Mouse (Mus musculus): ENCODE results near the gene Shisa6.

Shisa6 gene

GRCm38 (mm10) chr11:66525371-66526045, at the start of gene Shisa6:
TSS of gene Shisa6 (minus strand) at chr11:66525964.
- no peak for DNase-seq (ENCODE audit: extremely low read depth, low read depth)

GRCm38 (mm10) chr11:66573888-66574287, 48.1 kb upstream of the Shisa6 start:
- DNase-seq (ENCODE audit: extremely low read depth, low read depth), result no peak

- DNase-seq (ENCODE audit: extremely low read depth, low read depth), result no peak
Observed at GRCm38 (mm10) chr11:66569045-66569444, 43.3 kb upstream of the Shisa6 start.

GRCm38 (mm10) chr11:66568386-66568791, 42.6 kb upstream of the Shisa6 start:
- no peak for DNase-seq (ENCODE audit: extremely low read depth, low read depth)

GRCm38 (mm10) chr11:66567382-66567781, 41.6 kb upstream of the Shisa6 start:
- DNase-seq (ENCODE audit: extremely low read depth, low read depth), result no peak

GRCm38 (mm10) chr11:66562274-66562673, 36.5 kb upstream of the Shisa6 start:
- DNase-seq (ENCODE audit: extremely low read depth, low read depth), result no peak

GRCm38 (mm10) chr11:66537820-66538219, 12.1 kb upstream of the Shisa6 start:
- no peak for DNase-seq (ENCODE audit: extremely low read depth, low read depth)

- no peak for DNase-seq (ENCODE audit: extremely low read depth, low read depth)
Observed at GRCm38 (mm10) chr11:66535866-66536265, 10.1 kb upstream of the Shisa6 start.

- no peak for DNase-seq (ENCODE audit: extremely low read depth, low read depth)
Observed at GRCm38 (mm10) chr11:66535156-66535555, 9.4 kb upstream of the Shisa6 start.

- DNase-seq (ENCODE audit: extremely low read depth, low read depth), result no peak
Observed at GRCm38 (mm10) chr11:66534291-66534690, 8.5 kb upstream of the Shisa6 start.

GRCm38 (mm10) chr11:66528146-66528545, 2.4 kb upstream of the Shisa6 start:
- no peak for DNase-seq (ENCODE audit: extremely low read depth, low read depth)

GRCm38 (mm10) chr11:66527343-66527742, 1.6 kb upstream of the Shisa6 start:
- no peak for DNase-seq (ENCODE audit: extremely low read depth, low read depth)

- no peak for DNase-seq (ENCODE audit: extremely low read depth, low read depth)
Observed at GRCm38 (mm10) chr11:66526981-66527320, 1.2 kb upstream of the Shisa6 start.

- no peak for DNase-seq (ENCODE audit: extremely low read depth, low read depth)
Observed at GRCm38 (mm10) chr11:66526046-66526980, 549 bp upstream of the Shisa6 start.

- no peak for DNase-seq (ENCODE audit: extremely low read depth, low read depth)
Observed at GRCm38 (mm10) chr11:66524251-66524650, 1.5 kb downstream of the Shisa6 start.

- no peak for DNase-seq (ENCODE audit: extremely low read depth, low read depth)
Observed at GRCm38 (mm10) chr11:66522376-66522775, 3.4 kb downstream of the Shisa6 start.

GRCm38 (mm10) chr11:66519386-66519785, 6.4 kb downstream of the Shisa6 start:
- no peak for DNase-seq (ENCODE audit: extremely low read depth, low read depth)

- DNase-seq (ENCODE audit: extremely low read depth, low read depth), result no peak
Observed at GRCm38 (mm10) chr11:66514346-66514745, 11.4 kb downstream of the Shisa6 start.

GRCm38 (mm10) chr11:66500951-66501350, 24.8 kb downstream of the Shisa6 start:
- DNase-seq (ENCODE audit: extremely low read depth, low read depth), result no peak

GRCm38 (mm10) chr11:66498857-66499445, 26.8 kb downstream of the Shisa6 start:
- DNase-seq (ENCODE audit: extremely low read depth, low read depth), result no peak

- no peak for DNase-seq (ENCODE audit: extremely low read depth, low read depth)
Observed at GRCm38 (mm10) chr11:66496235-66496634, 29.5 kb downstream of the Shisa6 start.

GRCm38 (mm10) chr11:66494391-66494790, 31.4 kb downstream of the Shisa6 start:
- DNase-seq (ENCODE audit: extremely low read depth, low read depth), result no peak
